Mouse (Mus musculus): ENCODE results near the gene Zfp507.

The Zfp507 gene

DNA sequence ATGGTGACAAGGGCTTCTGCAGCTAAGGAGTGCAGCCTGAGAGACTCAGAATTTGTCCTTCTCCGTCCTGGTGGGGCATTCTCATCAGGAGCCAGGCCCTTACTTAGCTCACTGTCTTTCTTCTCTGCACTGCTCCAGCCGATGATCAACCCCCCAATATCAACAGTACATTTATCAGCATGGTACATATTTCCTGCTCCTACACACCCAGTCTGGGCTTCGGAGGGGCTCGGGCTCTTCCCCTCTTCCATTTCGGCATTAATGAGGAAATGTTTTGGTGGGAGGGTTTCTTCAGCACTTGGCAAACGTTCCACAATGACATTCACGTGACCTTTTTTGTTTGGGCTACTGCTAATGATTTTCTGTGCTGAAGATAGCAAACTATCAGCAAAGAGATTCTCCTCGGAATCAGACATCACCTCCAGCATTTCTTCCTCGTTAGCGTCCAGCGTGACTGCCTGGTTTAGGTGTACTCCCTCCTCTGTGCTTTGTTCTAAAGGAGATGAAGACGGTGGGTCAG is 8.6 kb downstream of the Zfp507 start:
- H3K4me3 ChIP-seq (replicated peaks; ENCODE audit: low read length), result no peak overlapping the region
- TF ChIP-seq NANOG (IDR thresholded peaks at IDR 0.05; ENCODE audit: borderline replicate concordance, low read length) (no peak), POU5F1 (IDR thresholded peaks at IDR 0.05; ENCODE audit: borderline replicate concordance, low read length) (no peak), CTCF (conservative IDR thresholded peaks at IDR 0.05; ENCODE audit: low read length) (no peak)

GRCm38 (mm10) chr7:35792150-35792848 is 10.5 kb downstream of the Zfp507 start:
- no peak for TF ChIP-seq NANOG (IDR thresholded peaks at IDR 0.05; ENCODE audit: borderline replicate concordance, low read length)
- TF ChIP-seq POU5F1 (IDR thresholded peaks at IDR 0.05; ENCODE audit: borderline replicate concordance, low read length), result no peak
- no peak for TF ChIP-seq CTCF (conservative IDR thresholded peaks at IDR 0.05; ENCODE audit: low read length)
- Histone ChIP-seq H3K4me1 (replicated peaks; ENCODE audit: low read depth, low read length) (peaks cover 46% of the 10 kb centered on the region), H3K9me3 (ENCODE audit: low read length) (no peaks in the 10 kb centered on the region), H3K4me3 (replicated peaks; ENCODE audit: low read length) (no peak overlapping the region), H3K27me3 (ENCODE audit: insufficient read depth, low read length) (no peaks in the 10 kb centered on the region), H3K36me3 (ENCODE audit: insufficient read depth, low read length) (peaks cover 99% of the 10 kb centered on the region)

More for the DNA sequence above, 8.6 kb downstream of the Zfp507 start:
- H3K36me3 ChIP-seq (ENCODE audit: insufficient read depth, low read length), result peaks cover 100% of the 10 kb centered on the region
- H3K27me3 ChIP-seq (ENCODE audit: insufficient read depth, low read length), result no peaks in the 10 kb centered on the region
- H3K9me3 ChIP-seq (ENCODE audit: low read length), result no peaks in the 10 kb centered on the region
- H3K4me1 ChIP-seq (replicated peaks; ENCODE audit: low read depth, low read length), result peaks cover 46% of the 10 kb centered on the region

DNA sequence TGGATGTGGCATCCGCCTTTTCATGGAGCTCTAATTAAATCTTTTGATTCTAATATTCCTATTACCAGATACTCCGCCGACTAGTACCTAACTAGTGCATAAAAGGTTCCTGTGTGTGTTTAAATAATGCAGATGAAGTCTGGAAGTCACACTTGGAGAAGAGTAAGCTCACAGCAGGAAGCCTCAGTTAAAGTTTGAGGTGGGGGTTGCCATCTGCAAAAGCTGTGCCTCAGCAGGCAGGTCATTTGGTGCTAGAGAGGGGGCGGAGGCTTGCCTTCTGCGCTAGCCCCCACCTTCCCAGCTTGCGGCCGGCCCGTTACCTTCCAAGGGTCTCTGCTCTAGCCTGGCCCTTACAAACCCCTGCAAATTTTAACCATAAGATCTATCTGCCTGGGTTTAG is 11.9 kb downstream of the Zfp507 start:
- TF ChIP-seq POU5F1 (IDR thresholded peaks at IDR 0.05; ENCODE audit: borderline replicate concordance, low read length) (no peak), NANOG (IDR thresholded peaks at IDR 0.05; ENCODE audit: borderline replicate concordance, low read length) (no peak), CTCF (conservative IDR thresholded peaks at IDR 0.05; ENCODE audit: low read length) (no peak)
- H3K4me1 ChIP-seq (replicated peaks; ENCODE audit: low read depth, low read length), result peaks cover 42% of the 10 kb centered on the region
- H3K36me3 ChIP-seq (ENCODE audit: insufficient read depth, low read length), result peaks cover 98% of the 10 kb centered on the region
- no peaks in the 10 kb centered on the region for H3K27me3 ChIP-seq (ENCODE audit: insufficient read depth, low read length)
- no peaks in the 10 kb centered on the region for H3K9me3 ChIP-seq (ENCODE audit: low read length)
- no peak overlapping the region for H3K4me3 ChIP-seq (replicated peaks; ENCODE audit: low read length)

DNA sequence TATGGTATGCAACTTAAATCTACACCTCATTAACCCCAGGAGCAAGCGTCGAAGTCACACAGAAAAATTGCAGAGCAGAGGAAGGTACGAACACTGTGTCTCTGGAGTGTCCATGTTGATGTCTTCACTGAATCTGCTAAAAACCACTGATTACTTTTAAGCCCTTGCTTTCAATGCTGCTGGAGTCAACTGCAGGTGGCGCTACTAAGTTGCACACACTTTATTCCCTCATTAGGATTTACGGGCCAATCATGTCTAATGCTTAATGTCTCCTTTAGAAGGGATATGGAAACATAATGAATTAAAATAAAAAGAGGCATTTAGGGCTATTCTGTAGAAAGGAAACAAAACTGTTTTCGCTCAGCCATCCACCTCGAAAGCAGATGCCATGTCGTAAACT is 12.6 kb downstream of the Zfp507 start:
- Histone ChIP-seq H3K4me1 (replicated peaks; ENCODE audit: low read depth, low read length) (peaks cover 42% of the 10 kb centered on the region), H3K27me3 (ENCODE audit: insufficient read depth, low read length) (no peaks in the 10 kb centered on the region), H3K36me3 (ENCODE audit: insufficient read depth, low read length) (peaks cover 98% of the 10 kb centered on the region), H3K4me3 (replicated peaks; ENCODE audit: low read length) (no peak overlapping the region), H3K9me3 (ENCODE audit: low read length) (no peaks in the 10 kb centered on the region)
- TF ChIP-seq NANOG (IDR thresholded peaks at IDR 0.05; ENCODE audit: borderline replicate concordance, low read length), result no peak
- TF ChIP-seq CTCF (conservative IDR thresholded peaks at IDR 0.05; ENCODE audit: low read length), result peak; percentile 53
- TF ChIP-seq POU5F1 (IDR thresholded peaks at IDR 0.05; ENCODE audit: borderline replicate concordance, low read length), result no peak

GRCm38 (mm10) chr7:35785579-35785978 is 17.2 kb downstream of the Zfp507 start:
- Histone ChIP-seq H3K4me1 (replicated peaks; ENCODE audit: low read depth, low read length) (peaks cover 4% of the 10 kb centered on the region), H3K27me3 (ENCODE audit: insufficient read depth, low read length) (no peaks in the 10 kb centered on the region), H3K4me3 (replicated peaks; ENCODE audit: low read length) (no peak overlapping the region), H3K36me3 (ENCODE audit: insufficient read depth, low read length) (peaks cover 98% of the 10 kb centered on the region), H3K9me3 (ENCODE audit: low read length) (no peaks in the 10 kb centered on the region)
- TF ChIP-seq POU5F1 (IDR thresholded peaks at IDR 0.05; ENCODE audit: borderline replicate concordance, low read length), result no peak
- TF ChIP-seq CTCF (conservative IDR thresholded peaks at IDR 0.05; ENCODE audit: low read length), result no peak
- no peak for TF ChIP-seq NANOG (IDR thresholded peaks at IDR 0.05; ENCODE audit: borderline replicate concordance, low read length)

DNA sequence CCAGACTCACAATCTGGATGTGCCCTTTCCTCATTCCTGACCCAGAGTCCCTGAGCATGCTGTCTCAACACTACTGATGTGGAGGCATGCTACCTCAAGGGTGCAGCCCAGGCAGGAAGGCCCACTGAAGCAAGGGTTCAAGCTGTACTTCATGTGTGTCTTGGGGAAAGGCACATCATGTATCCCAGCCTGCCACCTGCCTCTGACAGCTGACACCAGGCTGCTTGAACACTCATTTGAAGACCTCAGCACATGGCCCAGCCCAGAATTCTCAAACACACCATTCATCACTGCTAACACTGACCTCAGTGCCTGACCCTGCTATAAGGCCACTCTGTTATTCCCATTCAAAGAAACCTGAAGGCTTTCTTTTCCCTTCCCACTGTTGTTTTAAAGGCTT is 20.6 kb downstream of the Zfp507 start:
- Histone ChIP-seq H3K27me3 (ENCODE audit: insufficient read depth, low read length) (no peaks in the 10 kb centered on the region), H3K4me1 (replicated peaks; ENCODE audit: low read depth, low read length) (peaks cover 8% of the 10 kb centered on the region), H3K36me3 (ENCODE audit: insufficient read depth, low read length) (peaks cover 93% of the 10 kb centered on the region), H3K9me3 (ENCODE audit: low read length) (no peaks in the 10 kb centered on the region), H3K4me3 (replicated peaks; ENCODE audit: low read length) (no peak overlapping the region)
- TF ChIP-seq POU5F1 (IDR thresholded peaks at IDR 0.05; ENCODE audit: borderline replicate concordance, low read length) (no peak), CTCF (conservative IDR thresholded peaks at IDR 0.05; ENCODE audit: low read length) (no peak), NANOG (IDR thresholded peaks at IDR 0.05; ENCODE audit: borderline replicate concordance, low read length) (no peak)

DNA sequence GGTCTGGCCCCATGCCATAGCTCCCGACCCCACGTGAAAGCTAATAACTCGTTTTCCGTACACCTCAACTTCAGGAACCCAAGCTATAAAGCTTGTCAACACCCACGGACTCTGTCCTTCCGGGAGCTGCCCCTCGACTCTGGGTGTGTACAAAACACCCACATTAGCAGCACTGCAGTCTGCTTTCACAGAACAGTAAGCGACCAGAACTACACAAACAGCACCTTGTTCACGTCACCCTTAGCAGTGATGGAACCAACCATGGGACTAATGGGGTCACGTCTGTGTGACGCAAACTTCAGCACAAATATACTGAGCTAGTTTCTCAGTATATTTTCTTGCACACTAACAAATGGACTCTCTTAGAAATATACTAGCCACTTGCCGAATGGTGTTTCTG is 28.7 kb downstream of the Zfp507 start:
- Histone ChIP-seq H3K36me3 (ENCODE audit: insufficient read depth, low read length) (peaks cover 67% of the 10 kb centered on the region), H3K9me3 (ENCODE audit: low read length) (no peaks in the 10 kb centered on the region), H3K4me1 (replicated peaks; ENCODE audit: low read depth, low read length) (peaks cover 15% of the 10 kb centered on the region), H3K27me3 (ENCODE audit: insufficient read depth, low read length) (no peaks in the 10 kb centered on the region), H3K4me3 (replicated peaks; ENCODE audit: low read length) (no peak overlapping the region)
- TF ChIP-seq CTCF (conservative IDR thresholded peaks at IDR 0.05; ENCODE audit: low read length), result no peak
- no peak for TF ChIP-seq POU5F1 (IDR thresholded peaks at IDR 0.05; ENCODE audit: borderline replicate concordance, low read length)
- no peak for TF ChIP-seq NANOG (IDR thresholded peaks at IDR 0.05; ENCODE audit: borderline replicate concordance, low read length)

GRCm38 (mm10) chr7:35772347-35772746 is 30.5 kb downstream of the Zfp507 start:
- peaks cover 54% of the 10 kb centered on the region for H3K36me3 ChIP-seq (ENCODE audit: insufficient read depth, low read length)
- H3K4me1 ChIP-seq (replicated peaks; ENCODE audit: low read depth, low read length), result peaks cover 7% of the 10 kb centered on the region
- no peaks in the 10 kb centered on the region for H3K9me3 ChIP-seq (ENCODE audit: low read length)
- no peak overlapping the region for H3K4me3 ChIP-seq (replicated peaks; ENCODE audit: low read length)
- TF ChIP-seq POU5F1 (IDR thresholded peaks at IDR 0.05; ENCODE audit: borderline replicate concordance, low read length), result no peak
- TF ChIP-seq CTCF (conservative IDR thresholded peaks at IDR 0.05; ENCODE audit: low read length), result no peak
- H3K27me3 ChIP-seq (ENCODE audit: insufficient read depth, low read length), result no peaks in the 10 kb centered on the region

DNA sequence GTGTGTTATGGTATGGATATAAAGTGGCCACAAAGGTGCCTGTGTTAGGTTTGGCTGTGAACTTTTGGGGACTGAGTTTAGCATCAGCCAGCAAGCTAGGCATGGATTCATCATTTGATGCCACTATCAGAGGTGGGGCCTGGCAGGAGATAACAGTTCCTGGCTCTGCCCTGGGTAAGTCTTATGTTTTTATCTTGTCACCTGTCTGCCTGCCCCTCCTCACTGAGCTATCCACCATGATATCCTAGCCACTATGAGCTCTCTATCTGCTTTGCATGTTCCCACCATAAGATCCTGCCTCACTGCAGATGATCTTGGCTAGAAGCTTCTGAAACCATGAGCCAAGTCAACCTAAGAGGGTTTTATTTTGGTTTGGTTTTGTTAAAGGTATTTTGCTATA is 31.7 kb downstream of the Zfp507 start:
- H3K36me3 ChIP-seq (ENCODE audit: insufficient read depth, low read length), result peaks cover 44% of the 10 kb centered on the region
- H3K9me3 ChIP-seq (ENCODE audit: low read length), result no peaks in the 10 kb centered on the region
- no peaks in the 10 kb centered on the region for H3K27me3 ChIP-seq (ENCODE audit: insufficient read depth, low read length)
- TF ChIP-seq NANOG (IDR thresholded peaks at IDR 0.05; ENCODE audit: borderline replicate concordance, low read length), result no peak
- TF ChIP-seq CTCF (conservative IDR thresholded peaks at IDR 0.05; ENCODE audit: low read length), result no peak
- TF ChIP-seq POU5F1 (IDR thresholded peaks at IDR 0.05; ENCODE audit: borderline replicate concordance, low read length), result no peak
- H3K4me1 ChIP-seq (replicated peaks; ENCODE audit: low read depth, low read length), result no peaks in the 10 kb centered on the region
- H3K4me3 ChIP-seq (replicated peaks; ENCODE audit: low read length), result no peak overlapping the region
